Mouse (Mus musculus) kidney, adult 2 months (tissue): ENCODE data around the gene Rad9a. TPM values are rescaled to one million over a fixed set of nuclear protein-coding genes. Genes with fewer than 3 reads are reported as not detected.

Source experiments
- DNase-seq: peaks from one replicate; pipeline ENCODE4 v3.0.0; 2021
- H3K27ac ChIP-seq: fragments of 200-500 bp; 2 replicates; pipeline ENCODE4 v1.5.1; 2012; ENCODE audit warnings: low read depth, low read length, control low read depth, inconsistent platforms; ENCODE audit not compliant: insufficient read depth
- H3K27me3 ChIP-seq: fragments of 200-500 bp; replicated peaks from 2 replicates; pipeline ENCODE4 v1.6.1; 2012; ENCODE audit warnings: mild to moderate bottlenecking, moderate library complexity, low read length, inconsistent platforms; ENCODE audit not compliant: control insufficient read depth, insufficient read depth
- H3K36me3 ChIP-seq: fragments of 200-500 bp; 2 replicates; pipeline ENCODE4 v1.6.1; 2012; ENCODE audit warnings: mild to moderate bottlenecking, moderate library complexity, low read length, inconsistent platforms; ENCODE audit not compliant: control insufficient read depth, insufficient read depth
- H3K4me1 ChIP-seq: fragments of 200-500 bp; 2 replicates; pipeline ENCODE4 v1.6.1; 2011; ENCODE audit warnings: low read length; ENCODE audit not compliant: control insufficient read depth, insufficient read depth
- H3K4me3 ChIP-seq: fragments of 200-500 bp; 2 replicates; pipeline ENCODE4 v1.5.1; 2011; ENCODE audit warnings: mild to moderate bottlenecking, low read depth, low read length, control low read depth; ENCODE audit not compliant: insufficient read depth
- CTCF ChIP-seq: fragments of 200-500 bp; conservative IDR thresholded peaks from 2 replicates; pipeline ENCODE4 v1.5.1; 2011; ENCODE audit warnings: low read depth, mild to moderate bottlenecking, control low read depth, low read length, moderate library complexity, mixed read lengths; ENCODE audit not compliant: insufficient read depth, insufficient read length
- POLR2A ChIP-seq: fragments of 200-500 bp; IDR thresholded peaks from one replicate; pipeline ENCODE4 v1.6.1; 2011; ENCODE audit warnings: low read depth, low read length, control low read depth
- WGBS: fragments of 180-500 bp; shearing (Covaris S2); methylation state at CpG from one replicate; pipeline ENCODE4 v1.1.7; 2018; 5-methylcytosine and 5-hydroxymethylcytosine counted together
- polyA plus RNA-seq: library from polyadenylated mRNA; depleted of rRNA; stranded (reverse); fragments of >200 nt; gene quantifications from 2 replicates; pipeline ENCODE4 v1.2.3, GENCODE M21; 2012

Rad9a gene
- polyA plus RNA-seq, 1 experiment, result 19.2 TPM

DNA sequence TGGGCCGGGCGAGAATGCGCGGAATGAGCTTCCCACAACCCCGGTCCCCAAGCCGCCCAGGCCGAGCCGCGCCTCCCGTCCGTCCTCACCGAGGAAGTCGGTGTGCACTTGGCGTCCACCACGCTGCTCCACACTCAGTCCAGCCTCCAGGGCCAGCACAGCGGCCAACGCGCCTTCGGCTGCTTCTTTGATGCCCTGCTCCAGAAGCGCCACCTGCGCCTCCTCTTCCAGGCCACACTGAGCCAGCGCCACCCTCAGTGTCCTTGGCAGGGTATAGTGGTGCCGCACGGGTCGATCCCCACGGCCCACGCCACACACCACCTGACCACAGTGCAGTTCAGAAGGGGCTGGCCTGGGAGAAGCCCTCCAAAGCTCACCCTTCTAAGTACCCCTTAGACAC lies 31.7 kb downstream of the Rad9a start:
- WGBS, result 4% methylated on average over 27 of the region's 27 CpGs
- Histone ChIP-seq H3K27me3 (no peaks in the 10 kb centered on the region), H3K4me3 (peak overlapping the region; percentile 62), H3K27ac (peak overlapping the region; percentile 87), H3K4me1 (peaks cover 5% of the 10 kb centered on the region; the same call in 1 of the 2 replicates), H3K36me3 (no peaks in the 10 kb centered on the region)
- no peak for TF ChIP-seq POLR2A
- TF ChIP-seq CTCF, result no peak
- DNase-seq, result no peak

DNA sequence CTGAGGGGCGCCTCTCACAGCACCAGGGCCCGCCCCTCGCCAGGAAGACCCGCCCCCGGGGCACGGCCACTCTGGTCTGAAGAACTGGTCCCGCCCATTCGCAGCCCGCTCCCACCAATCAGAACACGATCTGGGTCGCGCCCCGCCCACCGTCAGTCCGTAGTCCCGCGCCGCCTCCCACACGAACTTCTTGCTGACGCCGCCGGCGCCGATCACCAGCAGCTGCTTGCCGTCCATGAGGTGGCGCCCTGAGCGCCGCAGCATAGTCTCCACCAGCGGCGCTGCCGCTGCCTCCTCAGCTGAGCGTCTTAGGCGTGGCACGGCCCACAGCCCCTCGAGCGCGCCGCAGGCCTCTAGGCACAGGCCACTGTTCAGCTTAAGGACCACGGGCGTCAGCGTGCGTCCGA lies 32.1 kb downstream of the Rad9a start:
- no peaks in the 10 kb centered on the region for H3K27me3 ChIP-seq
- peak; percentile 100 for DNase-seq
- TF ChIP-seq POLR2A, result peak; percentile 67
- TF ChIP-seq CTCF, result peak; percentile 81
- peaks cover 5% of the 10 kb centered on the region; the same call in 1 of the 2 replicates for H3K4me1 ChIP-seq
- WGBS, result 1% methylated on average over 43 of the region's 43 CpGs
- H3K36me3 ChIP-seq, result no peaks in the 10 kb centered on the region
- H3K27ac ChIP-seq, result peak overlapping the region; percentile 87
- peak overlapping the region; percentile 62 for H3K4me3 ChIP-seq

DNA sequence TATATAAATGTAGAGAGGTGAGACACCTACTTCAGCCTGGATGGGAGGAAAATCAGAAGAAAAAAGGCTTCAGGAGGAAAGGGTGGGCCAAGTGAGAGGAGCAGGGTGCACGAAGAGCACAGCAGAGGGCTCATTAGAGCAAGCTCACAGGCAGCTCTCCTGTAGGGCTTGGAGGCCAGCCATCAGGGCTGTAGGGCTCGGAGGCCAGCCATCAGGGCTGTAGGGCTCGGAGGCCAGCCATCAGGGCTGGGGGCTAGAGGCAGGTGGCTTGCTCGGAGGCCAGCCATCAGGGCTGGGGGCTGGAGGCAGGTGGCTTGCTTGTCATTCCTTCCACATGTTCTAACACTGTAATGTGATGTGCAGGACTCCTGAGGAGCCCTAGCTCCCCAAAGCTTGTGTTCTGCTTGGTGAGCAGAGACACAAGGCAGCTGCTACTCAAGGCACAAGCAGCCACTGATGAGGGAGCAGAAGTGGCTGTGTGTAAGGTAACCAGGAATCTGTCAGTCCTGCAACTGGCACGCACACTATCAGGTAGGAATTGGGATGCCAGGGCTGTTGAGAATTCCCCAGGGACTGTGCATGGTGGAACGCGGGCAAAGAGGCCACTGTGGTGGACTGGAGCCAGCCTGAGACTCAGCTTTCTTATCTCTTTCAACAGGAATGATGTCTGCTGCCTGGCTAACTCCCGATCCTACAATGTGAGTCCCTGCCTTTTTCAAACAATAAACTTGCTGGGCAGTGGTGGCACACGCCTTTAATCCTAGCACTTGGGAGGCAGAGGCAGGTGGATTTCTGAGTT lies 34.6 kb downstream of the Rad9a start:
- peaks cover 13% of the 10 kb centered on the region; the same call in 1 of the 2 replicates for H3K4me1 ChIP-seq
- no peaks in the 10 kb centered on the region for H3K36me3 ChIP-seq
- TF ChIP-seq POLR2A (no peak), CTCF (no peak)
- no peak overlapping the region for H3K27ac ChIP-seq
- no peak for DNase-seq
- no peaks in the 10 kb centered on the region for H3K27me3 ChIP-seq
- H3K4me3 ChIP-seq, result no peak overlapping the region
- WGBS, result 88% methylated on average over 9 of the region's 9 CpGs

DNA sequence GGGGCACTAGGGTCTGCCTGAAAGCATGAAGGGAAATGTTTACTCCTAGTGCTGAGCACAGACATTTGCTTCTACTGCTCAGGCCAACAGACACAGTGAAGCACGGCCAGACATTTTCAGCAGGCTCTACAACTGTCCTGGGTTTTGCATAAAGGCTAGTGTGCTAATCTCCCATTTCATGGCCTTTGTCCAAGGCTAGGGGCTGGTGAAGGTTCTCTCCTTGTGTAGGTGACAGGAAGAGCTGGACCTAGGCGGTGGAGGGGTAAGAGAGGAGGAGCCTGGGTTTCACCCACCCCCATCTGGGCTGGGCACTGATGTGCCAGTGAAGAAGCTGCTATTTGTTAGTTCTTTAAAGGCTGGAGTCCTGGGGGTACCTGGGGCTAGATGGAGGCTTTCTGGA lies 36.7 kb downstream of the Rad9a start:
- DNase-seq, result no peak
- TF ChIP-seq POLR2A, result no peak
- TF ChIP-seq CTCF, result no peak
- peaks cover 7% of the 10 kb centered on the region; the same call in 1 of the 2 replicates for H3K4me1 ChIP-seq
- WGBS, result 76% methylated on average over 2 of the region's 2 CpGs
- no peak overlapping the region for H3K27ac ChIP-seq
- no peaks in the 10 kb centered on the region for H3K27me3 ChIP-seq
- no peak overlapping the region for H3K4me3 ChIP-seq
- no peaks in the 10 kb centered on the region for H3K36me3 ChIP-seq

DNA sequence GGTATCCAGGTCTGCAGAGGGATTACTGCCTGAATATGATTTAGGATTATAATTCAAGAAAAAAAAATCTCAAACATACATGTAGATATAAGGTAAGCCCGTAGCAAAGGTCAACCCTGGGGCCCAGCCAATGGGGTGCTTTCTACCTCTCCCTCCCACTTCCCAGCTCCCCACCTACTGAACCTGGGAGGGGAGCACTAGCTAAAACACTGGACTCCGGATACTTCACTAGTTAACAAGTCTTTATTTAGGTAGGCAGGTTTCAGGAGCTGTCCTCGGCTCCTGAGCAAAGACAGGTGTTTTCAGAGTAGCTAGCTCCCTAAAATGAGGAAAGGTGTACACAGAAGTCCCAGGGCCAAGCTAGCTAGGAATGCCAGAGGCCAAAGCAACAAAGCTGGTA lies 37.4 kb downstream of the Rad9a start:
- H3K4me3 ChIP-seq, result no peak overlapping the region
- peaks cover 7% of the 10 kb centered on the region; the same call in 1 of the 2 replicates for H3K4me1 ChIP-seq
- H3K36me3 ChIP-seq, result no peaks in the 10 kb centered on the region
- DNase-seq, result no peak
- TF ChIP-seq POLR2A (no peak), CTCF (no peak)
- H3K27ac ChIP-seq, result no peak overlapping the region
- 74% methylated on average over 3 of the region's 3 CpGs for WGBS
- H3K27me3 ChIP-seq, result no peaks in the 10 kb centered on the region

DNA sequence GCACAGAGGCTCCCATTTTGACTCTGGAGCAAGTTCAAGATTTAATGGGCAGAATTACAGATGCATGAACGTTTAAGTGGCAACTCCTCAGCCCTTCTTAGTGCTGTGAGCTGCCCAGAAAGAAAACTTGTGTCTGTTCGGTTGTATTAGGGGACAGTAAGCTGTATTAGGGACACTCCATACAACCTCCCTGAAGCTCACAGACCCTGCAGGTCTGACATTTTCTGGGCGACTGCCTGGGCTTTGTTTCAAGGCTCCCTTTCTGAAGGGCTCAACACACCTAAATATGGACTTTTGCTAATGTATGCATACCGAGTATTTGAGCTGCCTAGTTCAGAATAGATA lies 37.9 kb downstream of the Rad9a start:
- H3K36me3 ChIP-seq, result no peaks in the 10 kb centered on the region
- H3K4me1 ChIP-seq, result peaks cover 7% of the 10 kb centered on the region; the same call in 1 of the 2 replicates
- H3K4me3 ChIP-seq, result peak overlapping the region; percentile 81
- no peak overlapping the region for H3K27ac ChIP-seq
- TF ChIP-seq CTCF, result no peak
- no peak for TF ChIP-seq POLR2A
- no peaks in the 10 kb centered on the region for H3K27me3 ChIP-seq
- DNase-seq, result no peak
- 33% methylated on average over 4 of the region's 4 CpGs for WGBS

DNA sequence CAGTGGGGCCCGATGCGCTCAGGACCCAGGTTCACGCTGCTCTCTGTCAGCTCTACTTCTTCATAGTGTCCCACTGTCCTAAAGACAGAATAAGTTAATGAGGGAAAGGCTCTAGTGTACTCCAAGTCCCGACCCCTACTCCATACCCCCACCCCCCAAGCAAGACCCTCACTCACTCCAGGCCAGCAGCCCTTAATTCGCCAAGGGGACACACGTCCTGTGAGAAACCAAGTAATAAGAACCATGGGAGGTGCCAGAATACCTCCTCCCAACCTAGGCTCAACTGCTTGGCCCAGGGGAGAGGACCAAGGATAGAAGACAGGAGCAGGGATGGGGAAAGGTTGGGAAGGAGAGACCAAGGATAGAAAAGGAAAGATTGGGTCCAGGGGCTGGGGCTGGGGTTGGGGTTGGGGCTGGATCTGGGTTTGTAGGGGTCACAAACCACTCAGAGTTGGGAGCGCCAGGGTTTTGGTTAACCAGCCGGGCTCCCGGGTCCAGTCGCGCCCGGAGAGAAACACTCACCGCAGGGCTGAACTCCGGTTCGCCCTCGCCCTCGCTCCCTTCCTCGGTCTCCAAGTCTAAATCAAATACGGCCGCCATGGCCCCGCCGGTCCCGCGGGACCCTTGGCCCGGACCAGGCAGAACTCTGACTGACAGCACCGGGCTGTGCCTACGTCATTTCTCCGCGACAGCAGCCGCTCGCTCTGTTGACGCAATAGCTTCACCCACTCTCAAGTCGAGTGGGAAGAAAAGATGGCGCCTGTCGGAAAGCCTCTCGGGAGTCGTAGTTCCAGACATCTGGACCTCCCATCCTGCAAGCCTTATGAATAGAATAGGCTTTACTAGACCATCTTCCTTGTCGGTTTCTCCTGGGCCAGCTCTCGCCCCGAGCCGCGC lies 38.6 kb downstream of the Rad9a start, which contains the start of gene Rps6kb2:
Rps6kb2 (minus strand) TSS at position 709 of the 897 bp plus-strand sequence.
- DNase-seq, result peak; percentile 98
- Histone ChIP-seq H3K36me3 (no peaks in the 10 kb centered on the region), H3K4me1 (peaks cover 7% of the 10 kb centered on the region; the same call in 1 of the 2 replicates), H3K4me3 (peak within 1 kb of the TSS; percentile 81), H3K27me3 (no peaks in the 10 kb centered on the region), H3K27ac (no peak within 1 kb of the TSS)
- no peak for TF ChIP-seq CTCF
- TF ChIP-seq POLR2A, result peak; percentile 51
- WGBS, result 7% methylated on average over 42 of the region's 42 CpGs
